Mouse (Mus musculus) limb, embryonic 14.5 days (tissue): ENCODE data around the gene Gm38394. TPM values are rescaled to one million over a fixed set of nuclear protein-coding genes. Genes with fewer than 3 reads are reported as not detected.

Experiments used
- ATAC-seq: fragments of 200-750 bp; cut with Nextera tagmentation; 2 replicates; pipeline ENCODE4 v1.8.0; 2017; ENCODE audit warnings: low read depth, moderate number of reproducible peaks, moderate TSS enrichment; ENCODE audit not compliant: low FRiP score
- DNase-seq: peaks from one replicate; pipeline ENCODE4 v3.0.0-alpha.2; 2015; ENCODE audit warnings: low spot score
- H3K27ac ChIP-seq: fragments of 300-500 bp; sonication (generic); replicated peaks from 2 replicates; pipeline ENCODE4 v1.5.1; 2014; ENCODE audit warnings: low read depth, mild to moderate bottlenecking, low read length, moderate library complexity, mixed read lengths
- H3K27me3 ChIP-seq: fragments of 300-500 bp; sonication (generic); 2 replicates; pipeline ENCODE4 v1.6.1; 2014; ENCODE audit warnings: low read length, mixed read lengths; ENCODE audit not compliant: control insufficient read depth, insufficient read depth
- H3K36me3 ChIP-seq: fragments of 300-500 bp; sonication (generic); 2 replicates; pipeline ENCODE4 v1.6.1; 2014; ENCODE audit warnings: mild to moderate bottlenecking, low read length, moderate library complexity, mixed read lengths; ENCODE audit not compliant: control insufficient read depth, insufficient read depth
- H3K4me1 ChIP-seq: fragments of 300-500 bp; sonication (generic); 2 replicates; pipeline ENCODE4 v1.6.1; 2014; ENCODE audit warnings: antibody characterized with exemption, low read length, mixed read lengths; ENCODE audit not compliant: control insufficient read depth, insufficient read depth
- H3K4me2 ChIP-seq: fragments of 300-500 bp; sonication (generic); replicated peaks from 2 replicates; pipeline ENCODE4 v1.6.1; 2014; ENCODE audit warnings: low read depth, mild to moderate bottlenecking, low read length, moderate library complexity; ENCODE audit not compliant: severe bottlenecking
- H3K4me3 ChIP-seq: fragments of 300-500 bp; sonication (generic); replicated peaks from 2 replicates; pipeline ENCODE4 v1.5.1; 2014; ENCODE audit warnings: low read length
- H3K9ac ChIP-seq: fragments of 300-500 bp; sonication (generic); 2 replicates; pipeline ENCODE4 v1.6.1; 2014; ENCODE audit warnings: mild to moderate bottlenecking, low read depth, low read length, moderate library complexity; ENCODE audit not compliant: severe bottlenecking
- H3K9me3 ChIP-seq: fragments of 300-500 bp; sonication (generic); 2 replicates; pipeline ENCODE4 v1.6.1; 2016; ENCODE audit warnings: low read length; ENCODE audit not compliant: control insufficient read depth
- POLR2A ChIP-seq: fragments of 200-500 bp; IDR thresholded peaks from 2 replicates; pipeline ENCODE4 v1.8.0; 2012; ENCODE audit warnings: inconsistent platforms, mild to moderate bottlenecking, moderate library complexity, borderline replicate concordance; ENCODE audit not compliant: insufficient read depth, insufficient read length; ENCODE audit errors: extremely low read depth
- WGBS: fragments of 180-500 bp; shearing (Covaris S2); extraction: QIAGEN DNeasy Blood & Tissue Kit; methylation state at CpG from one replicate; pipeline ENCODE4 v1.1.7; 2014; 5-methylcytosine and 5-hydroxymethylcytosine counted together
- polyA plus RNA-seq, 2 experiments: library from polyadenylated mRNA; depleted of rRNA in 1 of 2; stranded (reverse) in 1 of 2; unstranded in 1 of 2; fragments of >200 nt; fragmentation: Nextera tagmentation in 1 of 2; extraction: Ambion mirVana in 1 of 2; gene quantifications; 2 replicates each; pipeline versions ENCODE4 v1.2.1 to v1.2.3; 2012 to 2014

Gene Gm38394
- polyA plus RNA-seq, 2 experiments, result 10.0 to 11.4 TPM

- TF ChIP-seq POLR2A, result no peak
- ATAC-seq (no peak), DNase-seq (no peak)
Observed at GRCm38 (mm10) chr1:133632168-133632567, 28.9 kb downstream of the Gm38394 start.

GRCm38 (mm10) chr1:133625052-133625451 lies 36.1 kb downstream of the Gm38394 start:
- no peak for ATAC-seq
- Histone ChIP-seq H3K4me1 (no peaks in the 10 kb centered on the region), H3K27ac (no peak overlapping the region), H3K36me3 (peaks cover 91% of the 10 kb centered on the region), H3K4me2 (no peak overlapping the region), H3K9ac (no peak overlapping the region), H3K27me3 (no peaks in the 10 kb centered on the region), H3K4me3 (no peak overlapping the region), H3K9me3 (no peaks in the 10 kb centered on the region)
- 74% methylated on average over 2 of the region's 2 CpGs for WGBS
- DNase-seq, result no peak
- no peak for TF ChIP-seq POLR2A

More at GRCm38 (mm10) chr1:133632168-133632567, 28.9 kb downstream of the Gm38394 start:
- H3K9me3 ChIP-seq, result no peaks in the 10 kb centered on the region
- H3K36me3 ChIP-seq, result peaks cover 97% of the 10 kb centered on the region
- no peak overlapping the region for H3K9ac ChIP-seq
- no peak overlapping the region for H3K4me3 ChIP-seq
- no peaks in the 10 kb centered on the region for H3K27me3 ChIP-seq
- 80% methylated on average over 2 of the region's 2 CpGs for WGBS
- no peaks in the 10 kb centered on the region for H3K4me1 ChIP-seq
- H3K4me2 ChIP-seq, result no peak overlapping the region
- no peak overlapping the region for H3K27ac ChIP-seq

- Histone ChIP-seq H3K27me3 (no peaks in the 10 kb centered on the region), H3K27ac (no peak overlapping the region), H3K9me3 (no peaks in the 10 kb centered on the region), H3K4me2 (no peak overlapping the region), H3K36me3 (peaks cover 68% of the 10 kb centered on the region), H3K4me1 (no peaks in the 10 kb centered on the region), H3K4me3 (no peak overlapping the region), H3K9ac (no peak overlapping the region)
- no peak for ATAC-seq
- DNase-seq, result no peak
- 73% methylated on average over 8 of the region's 8 CpGs for WGBS
- TF ChIP-seq POLR2A, result no peak
Observed at GRCm38 (mm10) chr1:133618311-133618710, 42.8 kb downstream of the Gm38394 start.

- WGBS, result 66% methylated on average over 2 of the region's 2 CpGs
- Histone ChIP-seq H3K4me1 (no peaks in the 10 kb centered on the region), H3K9ac (no peak overlapping the region), H3K9me3 (no peaks in the 10 kb centered on the region), H3K27ac (no peak overlapping the region), H3K27me3 (no peaks in the 10 kb centered on the region), H3K36me3 (peaks cover 64% of the 10 kb centered on the region), H3K4me3 (no peak overlapping the region), H3K4me2 (no peak overlapping the region)
- no peak for ATAC-seq
- DNase-seq, result no peak
- no peak for TF ChIP-seq POLR2A
Observed at GRCm38 (mm10) chr1:133617908-133618307, 43.2 kb downstream of the Gm38394 start.

- 75% methylated on average over 3 of the region's 3 CpGs for WGBS
- Histone ChIP-seq H3K36me3 (peaks cover 34% of the 10 kb centered on the region), H3K4me3 (no peak overlapping the region), H3K9ac (no peak overlapping the region), H3K4me1 (peaks cover 3% of the 10 kb centered on the region; the same call in 1 of the 2 replicates), H3K9me3 (no peaks in the 10 kb centered on the region), H3K4me2 (no peak overlapping the region), H3K27me3 (no peaks in the 10 kb centered on the region), H3K27ac (no peak overlapping the region)
- TF ChIP-seq POLR2A, result no peak
- DNase-seq, result no peak
- no peak for ATAC-seq
Observed at GRCm38 (mm10) chr1:133613817-133614216, 47.3 kb downstream of the Gm38394 start.

- no peak for TF ChIP-seq POLR2A
- no peaks in the 10 kb centered on the region for H3K9me3 ChIP-seq
- H3K27me3 ChIP-seq, result no peaks in the 10 kb centered on the region
- WGBS, result 69% methylated on average over 1 of the region's 1 CpGs
- no peak for ATAC-seq
- no peak overlapping the region for H3K4me3 ChIP-seq
- no peak overlapping the region for H3K27ac ChIP-seq
- H3K36me3 ChIP-seq, result peaks cover 38% of the 10 kb centered on the region
- peaks cover 3% of the 10 kb centered on the region; the same call in 1 of the 2 replicates for H3K4me1 ChIP-seq
- no peak overlapping the region for H3K4me2 ChIP-seq
- H3K9ac ChIP-seq, result no peak overlapping the region
- no peak for DNase-seq
Observed at GRCm38 (mm10) chr1:133611436-133611835, 49.7 kb downstream of the Gm38394 start.
